Mouse (Mus musculus): ENCODE measurements around the gene Raly. TPM values are rescaled to one million over a fixed set of nuclear protein-coding genes. Genes with fewer than 3 reads are reported as not detected.

Raly gene
- polyA plus RNA-seq, 1 experiment from 2014 or later: 115 TPM

GRCm38 (mm10) chr2:154803372-154803771 lies 12.5 kb downstream of the Raly start:
- no peak overlapping the region for H3K27ac ChIP-seq
- no peak overlapping the region for H3K4me3 ChIP-seq (ENCODE audit: inconsistent target)
- H3K79me2 ChIP-seq (ENCODE audit: inconsistent target): peaks cover 100% of the 10 kb centered on the region
- 100% methylated on average over 1 of the region's 1 CpGs for WGBS (ENCODE audit: missing documents)
- no peaks in the 10 kb centered on the region for H3K36me3 ChIP-seq (ENCODE audit: inconsistent target)

- WGBS (ENCODE audit: missing documents): 93% methylated on average over 4 of the region's 4 CpGs
- Histone ChIP-seq H3K27ac (no peak overlapping the region), H3K79me2 (ENCODE audit: inconsistent target) (peaks cover 100% of the 10 kb centered on the region), H3K36me3 (ENCODE audit: inconsistent target) (no peaks in the 10 kb centered on the region), H3K4me3 (ENCODE audit: inconsistent target) (no peak overlapping the region)
Measured at GRCm38 (mm10) chr2:154803845-154804244, 12.9 kb downstream of the Raly start.

- Histone ChIP-seq H3K27ac (no peak overlapping the region), H3K79me2 (ENCODE audit: inconsistent target) (peaks cover 100% of the 10 kb centered on the region), H3K4me3 (ENCODE audit: inconsistent target) (no peak overlapping the region), H3K36me3 (ENCODE audit: inconsistent target) (no peaks in the 10 kb centered on the region)
- WGBS (ENCODE audit: missing documents): 78% methylated on average over 1 of the region's 1 CpGs
Measured at GRCm38 (mm10) chr2:154807689-154808088, 16.8 kb downstream of the Raly start.

DNA sequence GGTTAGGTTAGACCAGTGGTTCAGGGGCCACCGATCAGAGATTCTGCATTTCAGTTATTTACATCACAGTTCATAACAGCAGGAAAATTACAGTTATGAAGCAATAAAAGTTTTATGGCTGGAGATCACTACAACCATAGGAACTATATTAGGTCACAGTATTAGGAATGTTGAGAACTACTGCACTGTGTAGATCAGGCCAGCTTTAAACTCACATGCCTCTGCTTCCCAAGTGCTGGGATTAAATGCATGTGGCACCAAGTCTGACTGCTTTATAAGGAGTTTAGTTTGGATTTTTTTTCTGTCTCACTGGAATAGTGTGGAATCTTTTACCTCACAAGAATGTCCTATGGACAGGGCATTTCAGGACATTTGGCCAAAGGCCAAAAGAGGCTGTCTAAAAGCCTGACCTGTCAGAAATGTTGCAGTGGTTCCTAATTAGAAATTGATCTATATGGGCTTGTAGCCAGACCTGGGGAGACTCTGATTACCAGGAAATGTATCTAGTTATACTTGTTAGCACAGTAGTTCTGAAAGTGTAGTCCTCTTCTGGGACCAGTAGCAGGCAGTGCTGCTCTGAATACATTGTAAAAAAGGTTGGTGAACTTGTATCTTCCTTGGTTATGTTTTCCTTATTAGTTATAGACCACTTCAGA lies 18.3 kb downstream of the Raly start:
- 71% methylated on average over 1 of the region's 1 CpGs for WGBS (ENCODE audit: missing documents)
- H3K79me2 ChIP-seq (ENCODE audit: inconsistent target): peaks cover 100% of the 10 kb centered on the region
- H3K36me3 ChIP-seq (ENCODE audit: inconsistent target): no peaks in the 10 kb centered on the region
- H3K4me3 ChIP-seq (ENCODE audit: inconsistent target): no peak overlapping the region
- H3K27ac ChIP-seq: no peak overlapping the region

DNA sequence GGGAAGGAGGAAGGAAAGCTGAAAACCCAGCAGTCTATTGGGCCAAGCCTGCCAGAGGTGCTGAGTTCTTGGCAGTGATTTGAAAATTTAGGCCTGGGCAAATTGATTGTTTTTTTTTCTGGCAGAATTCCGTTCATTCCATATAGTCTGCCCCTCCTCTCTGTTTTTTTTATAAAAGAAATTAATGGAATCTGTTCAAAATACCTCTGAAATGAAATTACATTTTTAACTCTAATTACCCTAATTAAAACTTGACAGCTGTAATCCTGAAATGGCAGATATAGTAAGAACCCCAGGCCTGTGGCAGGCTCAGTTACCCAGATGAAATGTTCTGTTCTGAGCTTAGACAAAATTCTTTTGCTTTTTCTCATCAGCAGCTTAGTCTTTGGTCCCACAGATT lies 19.9 kb downstream of the Raly start:
- Histone ChIP-seq H3K79me2 (ENCODE audit: inconsistent target) (peaks cover 100% of the 10 kb centered on the region), H3K36me3 (ENCODE audit: inconsistent target) (no peaks in the 10 kb centered on the region), H3K27ac (no peak overlapping the region), H3K4me3 (ENCODE audit: inconsistent target) (no peak overlapping the region)
- WGBS (ENCODE audit: missing documents): 90% methylated on average over 1 of the region's 1 CpGs

- WGBS (ENCODE audit: missing documents): 90% methylated on average over 2 of the region's 2 CpGs
Measured at GRCm38 (mm10) chr2:154813426-154813825, 22.5 kb downstream of the Raly start.

GRCm38 (mm10) chr2:154817089-154817488 lies 26.2 kb downstream of the Raly start:
- H3K27ac ChIP-seq: no peak overlapping the region
- H3K79me2 ChIP-seq (ENCODE audit: inconsistent target): peaks cover 100% of the 10 kb centered on the region
- H3K36me3 ChIP-seq (ENCODE audit: inconsistent target): no peaks in the 10 kb centered on the region
- WGBS (ENCODE audit: missing documents): 47% methylated on average over 3 of the region's 3 CpGs
- no peak overlapping the region for H3K4me3 ChIP-seq (ENCODE audit: inconsistent target)

More at GRCm38 (mm10) chr2:154813426-154813825, 22.5 kb downstream of the Raly start:
- Histone ChIP-seq H3K27ac (no peak overlapping the region), H3K4me3 (ENCODE audit: inconsistent target) (no peak overlapping the region), H3K36me3 (ENCODE audit: inconsistent target) (no peaks in the 10 kb centered on the region), H3K79me2 (ENCODE audit: inconsistent target) (peaks cover 100% of the 10 kb centered on the region)

DNA sequence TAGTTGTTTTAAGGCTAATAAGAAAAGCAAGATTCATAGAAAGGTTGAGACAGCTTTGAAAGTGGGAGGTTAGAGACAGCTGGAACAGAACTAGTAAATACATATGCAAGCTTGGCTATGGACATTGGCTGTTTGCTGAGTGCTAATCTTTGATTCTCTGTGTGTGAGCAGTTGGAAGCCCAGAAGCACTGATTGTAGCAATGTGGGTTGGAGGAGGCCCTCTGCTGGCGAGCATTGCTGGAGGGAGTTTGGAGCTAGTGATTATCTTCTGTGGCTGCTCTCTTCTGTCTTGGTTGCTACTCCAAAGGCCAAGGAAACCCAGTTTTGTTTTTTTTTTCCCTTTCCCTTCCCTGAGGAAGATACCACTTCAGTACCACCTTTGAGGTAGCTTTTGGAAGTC lies 26.9 kb downstream of the Raly start:
- H3K27ac ChIP-seq: no peak overlapping the region
- H3K4me3 ChIP-seq (ENCODE audit: inconsistent target): no peak overlapping the region
- no peaks in the 10 kb centered on the region for H3K36me3 ChIP-seq (ENCODE audit: inconsistent target)
- WGBS (ENCODE audit: missing documents): 64% methylated on average over 1 of the region's 1 CpGs
- H3K79me2 ChIP-seq (ENCODE audit: inconsistent target): peaks cover 100% of the 10 kb centered on the region

DNA sequence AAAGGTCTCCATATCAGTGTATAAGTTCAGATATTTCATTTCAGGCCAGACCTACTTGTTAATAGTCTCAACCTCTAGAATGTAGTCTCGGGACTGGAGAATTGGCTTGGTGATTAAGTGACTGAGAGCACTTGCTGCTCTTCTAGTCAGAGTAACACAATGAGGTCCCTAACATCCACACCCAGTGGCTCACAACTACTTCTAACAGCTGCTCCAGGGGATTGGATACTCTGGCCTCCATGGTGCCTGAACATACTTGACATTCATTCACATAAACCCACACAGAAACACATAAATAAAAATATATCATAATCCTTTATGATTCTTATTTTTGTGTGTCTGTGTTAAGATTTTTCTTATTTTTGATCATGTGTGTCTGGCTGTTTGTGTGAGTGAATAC lies 27.7 kb downstream of the Raly start:
- Histone ChIP-seq H3K79me2 (ENCODE audit: inconsistent target) (peaks cover 100% of the 10 kb centered on the region), H3K4me3 (ENCODE audit: inconsistent target) (no peak overlapping the region), H3K36me3 (ENCODE audit: inconsistent target) (no peaks in the 10 kb centered on the region), H3K27ac (no peak overlapping the region)
- 92% methylated on average over 1 of the region's 1 CpGs for WGBS (ENCODE audit: missing documents)

DNA sequence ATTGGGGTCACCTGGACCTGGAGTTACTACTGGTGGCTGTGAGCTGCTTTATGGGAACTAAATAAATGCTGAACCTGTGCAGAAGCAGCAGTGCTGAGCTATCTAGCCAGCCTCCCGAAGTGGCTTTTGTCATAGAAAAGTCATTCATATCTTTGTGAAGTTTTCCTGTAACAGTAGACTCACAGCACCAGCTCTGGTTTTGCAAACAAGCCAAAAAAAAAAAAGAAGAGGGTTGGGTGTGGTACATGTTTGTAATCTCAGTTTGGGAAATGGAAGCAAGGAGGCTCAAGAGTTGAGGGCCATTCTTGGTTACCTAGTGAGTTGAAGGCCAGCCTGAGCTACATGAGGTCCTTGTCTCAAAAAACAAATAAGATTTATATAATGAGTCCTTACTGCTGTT lies 29.4 kb downstream of the Raly start:
- Histone ChIP-seq H3K27ac (no peak overlapping the region), H3K4me3 (ENCODE audit: inconsistent target) (no peak overlapping the region), H3K79me2 (ENCODE audit: inconsistent target) (peaks cover 100% of the 10 kb centered on the region), H3K36me3 (ENCODE audit: inconsistent target) (no peaks in the 10 kb centered on the region)
- whole genome bisulfite sequencing (ENCODE audit: missing documents): 67% methylated on average over 1 of the region's 1 CpGs

- peaks cover 100% of the 10 kb centered on the region for H3K79me2 ChIP-seq (ENCODE audit: inconsistent target)
- 89% methylated on average over 1 of the region's 1 CpGs for WGBS (ENCODE audit: missing documents)
- no peaks in the 10 kb centered on the region for H3K36me3 ChIP-seq (ENCODE audit: inconsistent target)
- no peak overlapping the region for H3K4me3 ChIP-seq (ENCODE audit: inconsistent target)
- no peak overlapping the region for H3K27ac ChIP-seq
Measured at GRCm38 (mm10) chr2:154826054-154826538, 35.2 kb downstream of the Raly start.

- no peaks in the 10 kb centered on the region for H3K36me3 ChIP-seq (ENCODE audit: inconsistent target)
- 92% methylated on average over 4 of the region's 4 CpGs for WGBS (ENCODE audit: missing documents)
- H3K4me3 ChIP-seq (ENCODE audit: inconsistent target): no peak overlapping the region
- H3K27ac ChIP-seq: no peak overlapping the region
- peaks cover 100% of the 10 kb centered on the region for H3K79me2 ChIP-seq (ENCODE audit: inconsistent target)
Measured at GRCm38 (mm10) chr2:154827521-154827920, 36.6 kb downstream of the Raly start.

GRCm38 (mm10) chr2:154832471-154832870 lies 41.6 kb downstream of the Raly start:
- H3K36me3 ChIP-seq (ENCODE audit: inconsistent target): no peaks in the 10 kb centered on the region
- H3K4me3 ChIP-seq (ENCODE audit: inconsistent target): no peak overlapping the region
- no peak overlapping the region for H3K27ac ChIP-seq
- 91% methylated on average over 4 of the region's 4 CpGs for WGBS (ENCODE audit: missing documents)
- peaks cover 100% of the 10 kb centered on the region for H3K79me2 ChIP-seq (ENCODE audit: inconsistent target)

DNA sequence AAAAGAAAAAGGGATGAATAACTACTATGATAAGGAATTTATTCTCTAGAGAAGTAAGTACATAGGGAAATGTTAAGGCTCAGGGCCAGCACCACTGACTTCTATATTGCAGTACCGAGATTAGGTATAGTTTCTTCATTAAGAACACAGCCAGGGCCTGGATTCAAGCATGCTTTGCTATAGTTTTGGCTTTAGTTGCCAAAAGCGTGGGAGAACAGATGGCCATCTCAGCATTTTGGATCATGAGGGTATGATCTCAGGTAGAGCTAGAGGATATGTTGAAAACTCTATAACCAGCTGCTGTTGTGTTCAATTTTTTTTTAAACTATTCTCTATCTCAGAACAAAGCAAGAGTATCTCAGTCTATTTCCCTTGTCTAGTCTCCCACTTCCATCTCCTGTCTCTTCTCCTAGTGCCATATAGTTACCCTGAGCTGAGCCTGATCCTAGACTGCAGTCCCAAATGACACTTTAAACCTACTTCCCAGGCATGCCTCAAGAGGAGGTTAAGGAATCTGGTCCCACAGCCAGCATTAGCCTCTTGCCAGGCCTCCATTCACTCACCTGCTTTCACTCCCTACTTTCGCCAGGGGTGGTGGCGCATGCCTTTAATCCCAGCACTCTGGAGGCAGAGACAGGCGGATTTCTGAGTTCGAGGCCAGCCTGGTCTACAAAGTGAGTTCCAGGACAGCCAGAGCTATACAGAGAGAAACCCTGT lies 43.4 kb downstream of the Raly start:
- H3K36me3 ChIP-seq (ENCODE audit: inconsistent target): no peaks in the 10 kb centered on the region
- 89% methylated on average over 3 of the region's 6 CpGs for WGBS (ENCODE audit: missing documents)

DNA sequence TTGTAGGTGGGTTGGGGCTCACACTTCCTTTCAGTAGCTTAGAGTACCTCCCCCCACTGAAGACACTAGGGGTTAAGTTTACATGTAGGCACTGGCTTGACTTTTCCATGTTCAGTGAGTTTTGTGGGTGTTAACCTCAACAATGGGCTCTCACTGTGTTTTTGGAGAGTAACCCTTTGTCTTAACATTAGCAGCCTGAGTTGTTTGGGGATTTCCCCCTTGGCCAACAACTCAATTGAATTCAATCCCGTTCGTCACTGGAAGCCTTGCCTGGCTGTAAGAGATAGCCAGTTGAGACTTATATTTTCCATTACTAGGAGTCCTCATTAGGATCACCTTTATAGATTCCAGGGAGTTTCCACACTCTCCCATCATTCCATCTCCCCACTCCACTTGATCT lies 45.6 kb downstream of the Raly start:
- Histone ChIP-seq H3K79me2 (ENCODE audit: inconsistent target) (peaks cover 100% of the 10 kb centered on the region), H3K4me3 (ENCODE audit: inconsistent target) (no peak overlapping the region), H3K27ac (no peak overlapping the region), H3K36me3 (ENCODE audit: inconsistent target) (no peaks in the 10 kb centered on the region)
- 94% methylated on average over 2 of the region's 2 CpGs for WGBS (ENCODE audit: missing documents)

More for the DNA sequence above, 43.4 kb downstream of the Raly start:
- Histone ChIP-seq H3K27ac (no peak overlapping the region), H3K4me3 (ENCODE audit: inconsistent target) (no peak overlapping the region), H3K79me2 (ENCODE audit: inconsistent target) (peaks cover 100% of the 10 kb centered on the region)

All from macrophage (primary cell).